Mouse (Mus musculus) midbrain, embryonic 15.5 days (tissue): Measurements from ENCODE around the gene Olfr370. TPM values are rescaled to one million over a fixed set of nuclear protein-coding genes. Genes with fewer than 3 reads are reported as not detected.
A peak's percentile ranks its signal among the peaks of the same experiment; 100 is the strongest.
"Not testable (repeated sequence)": the region's sequence is repeated elsewhere in the genome, so short reads cannot be mapped to it uniquely, and the experiment has no call there.

Experiments used
- ATAC-seq: fragments of 200-750 bp; cut with Nextera tagmentation; replicated peaks from 2 replicates; pipeline ENCODE4 v1.8.0; 2017; ENCODE audit warnings: moderate TSS enrichment
- H3K27ac ChIP-seq: fragments of 300-500 bp; sonication (generic); 2 replicates; pipeline ENCODE4 v1.5.1; 2015; ENCODE audit warnings: mild to moderate bottlenecking, inconsistent platforms
- H3K27me3 ChIP-seq: fragments of 300-500 bp; sonication (generic); replicated peaks from 2 replicates; pipeline ENCODE4 v1.6.1; 2015; ENCODE audit warnings: inconsistent platforms
- H3K36me3 ChIP-seq: fragments of 300-500 bp; sonication (generic); replicated peaks from 2 replicates; pipeline ENCODE4 v1.6.1; 2015; ENCODE audit warnings: inconsistent platforms
- H3K4me1 ChIP-seq: fragments of 300-500 bp; sonication (generic); 2 replicates; pipeline ENCODE4 v1.6.1; 2015; ENCODE audit warnings: inconsistent platforms
- H3K4me2 ChIP-seq: fragments of 300-500 bp; sonication (generic); 2 replicates; pipeline ENCODE4 v1.6.1; 2015; ENCODE audit warnings: inconsistent platforms, mild to moderate bottlenecking, moderate library complexity
- H3K4me3 ChIP-seq: fragments of 300-500 bp; sonication (generic); 2 replicates; pipeline ENCODE4 v1.5.1; 2015; ENCODE audit warnings: mild to moderate bottlenecking, inconsistent platforms
- H3K9ac ChIP-seq: fragments of 300-500 bp; sonication (generic); 2 replicates; pipeline ENCODE4 v1.6.1; 2015; ENCODE audit warnings: mild to moderate bottlenecking, inconsistent platforms
- H3K9me3 ChIP-seq: fragments of 300-500 bp; sonication (generic); 2 replicates; pipeline ENCODE4 v1.6.1; 2016; ENCODE audit warnings: inconsistent platforms
- WGBS: fragments of 180-500 bp; shearing (Covaris S2); methylation state at CpG from one replicate; pipeline ENCODE4 v1.1.7; 2015; ENCODE audit warnings: mixed read lengths; 5-methylcytosine and 5-hydroxymethylcytosine counted together
- polyA plus RNA-seq: library from polyadenylated mRNA; unstranded; fragments of >200 nt; fragmentation: Nextera tagmentation; extraction: Ambion mirVana; gene quantifications from 2 replicates; pipeline ENCODE4 v1.2.1, GENCODE M21; 2015

Olfr370 gene
- polyA plus RNA-seq, 1 experiment from 2014 or later = not detected

DNA sequence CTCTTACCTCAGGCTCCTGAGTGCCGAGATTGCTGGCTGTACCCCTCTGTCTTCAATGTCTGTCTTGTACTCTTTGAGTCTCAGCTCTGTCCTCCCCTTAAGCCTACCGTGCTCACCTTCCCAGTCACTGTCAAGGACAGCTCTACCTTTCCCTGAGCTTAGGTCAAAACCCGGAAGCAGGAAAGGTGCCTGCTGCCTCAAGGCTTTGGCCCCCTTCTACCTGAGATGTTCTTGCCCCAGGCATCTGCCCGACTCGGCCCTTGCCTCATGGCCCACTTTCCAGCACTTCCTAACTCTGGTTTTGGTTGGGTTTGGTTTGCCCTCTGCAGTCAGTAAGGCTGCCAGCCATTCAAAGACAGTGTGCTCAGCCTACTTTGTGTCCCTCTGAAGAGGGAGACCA is 33.2 kb downstream of the Olfr370 start:
- H3K9ac ChIP-seq = no peak overlapping the region

DNA sequence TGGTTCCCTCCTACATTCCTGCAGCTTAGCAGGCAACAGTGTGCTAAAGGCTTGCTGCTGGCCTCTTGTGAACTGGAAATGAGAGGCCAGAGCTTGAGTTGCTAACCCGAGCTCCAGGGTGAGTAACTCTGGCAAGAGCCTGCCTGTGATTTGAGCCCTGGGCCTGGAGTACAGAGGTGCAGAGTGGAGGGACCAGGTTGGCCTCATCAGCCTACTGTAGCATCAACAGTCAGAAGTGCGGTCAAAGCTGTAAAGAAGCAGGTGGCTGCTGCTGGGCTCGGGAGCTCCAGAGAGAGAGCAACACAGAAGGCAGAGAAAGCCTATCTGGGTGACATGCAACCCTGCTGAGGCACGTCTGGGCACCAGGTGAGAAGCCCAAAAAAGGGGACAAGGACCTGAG is 33.6 kb downstream of the Olfr370 start:
- H3K36me3 ChIP-seq = peaks cover 21% of the 10 kb centered on the region
- WGBS = 82% methylated on average over 4 of the region's 4 CpGs
- peaks cover 22% of the 10 kb centered on the region for H3K4me1 ChIP-seq
- no peak overlapping the region for H3K4me2 ChIP-seq
- no peaks in the 10 kb centered on the region for H3K9me3 ChIP-seq
- H3K9ac ChIP-seq = no peak overlapping the region
- H3K27me3 ChIP-seq = no peaks in the 10 kb centered on the region
- ATAC-seq = no peak
- no peak overlapping the region for H3K4me3 ChIP-seq
- H3K27ac ChIP-seq = no peak overlapping the region

More for the DNA sequence above, 33.2 kb downstream of the Olfr370 start:
- WGBS = 79% methylated on average over 5 of the region's 5 CpGs
- H3K4me1 ChIP-seq = peaks cover 21% of the 10 kb centered on the region
- no peak for ATAC-seq
- H3K27me3 ChIP-seq = no peaks in the 10 kb centered on the region
- H3K4me2 ChIP-seq = no peak overlapping the region
- no peaks in the 10 kb centered on the region for H3K9me3 ChIP-seq
- H3K4me3 ChIP-seq = no peak overlapping the region
- H3K27ac ChIP-seq = no peak overlapping the region
- peaks cover 21% of the 10 kb centered on the region for H3K36me3 ChIP-seq

DNA sequence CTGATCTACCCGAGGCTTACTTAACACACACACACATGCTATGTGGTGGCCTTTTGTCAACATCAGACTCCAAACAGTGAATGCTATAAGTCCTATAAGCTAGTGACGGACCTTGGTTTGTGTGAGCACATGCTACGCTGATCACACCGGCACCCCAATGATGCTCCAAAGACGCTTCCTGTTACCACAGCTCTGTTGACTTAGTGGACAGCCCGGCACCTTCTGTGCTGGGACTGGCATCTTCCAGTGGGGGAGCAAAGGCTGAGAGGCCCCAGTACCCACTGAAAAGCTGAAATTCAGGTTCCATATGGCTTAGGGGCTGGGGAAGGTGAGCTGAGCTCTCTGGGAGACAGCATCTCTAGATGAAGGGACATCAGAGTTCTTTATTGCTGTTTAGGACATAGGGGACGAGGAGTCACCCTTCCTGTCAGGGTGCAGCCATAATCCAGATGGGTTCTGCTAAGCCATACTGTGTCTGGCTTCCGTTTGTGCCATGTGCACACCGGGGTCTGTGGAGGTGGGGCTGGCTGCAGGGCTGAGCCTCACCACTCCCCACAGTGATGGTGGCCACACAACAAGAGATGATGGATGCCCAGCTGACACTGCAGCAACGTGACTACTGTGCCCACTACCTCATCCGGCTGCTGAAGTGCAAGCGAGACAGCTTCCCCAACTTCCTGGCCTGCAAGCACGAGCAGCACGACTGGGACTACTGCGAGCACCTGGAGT is 34.9 kb downstream of the Olfr370 start:
- H3K27ac ChIP-seq = no peak overlapping the region
- no peak overlapping the region for H3K9ac ChIP-seq
- no peak for ATAC-seq
- H3K4me2 ChIP-seq = no peak overlapping the region
- H3K4me3 ChIP-seq = no peak overlapping the region
- peaks cover 21% of the 10 kb centered on the region for H3K36me3 ChIP-seq
- no peaks in the 10 kb centered on the region for H3K27me3 ChIP-seq
- H3K4me1 ChIP-seq = peaks cover 33% of the 10 kb centered on the region
- H3K9me3 ChIP-seq = no peaks in the 10 kb centered on the region
- 90% methylated on average over 15 of the region's 15 CpGs for WGBS

DNA sequence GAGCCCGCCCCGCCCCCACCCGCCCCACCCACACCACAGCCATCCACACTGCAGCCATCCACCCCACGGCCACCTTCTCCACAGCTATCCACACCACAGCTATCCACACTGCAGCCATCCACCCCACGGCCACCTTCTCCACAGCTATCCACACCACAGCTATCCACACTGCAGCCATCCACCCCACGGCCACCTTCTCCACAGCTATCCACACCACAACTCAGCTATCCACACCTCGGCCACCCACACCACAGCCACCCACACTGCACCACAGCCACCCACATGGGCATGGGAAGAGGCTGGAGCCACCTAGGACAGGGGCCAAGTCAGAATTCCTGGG is 35.4 kb downstream of the Olfr370 start:
- not testable (repeated sequence) for H3K4me2 ChIP-seq, H3K9me3 ChIP-seq, H3K9ac ChIP-seq, ATAC-seq, H3K4me3 ChIP-seq, H3K27me3 ChIP-seq, H3K27ac ChIP-seq
- WGBS = 93% methylated on average over 7 of the region's 7 CpGs
- Histone ChIP-seq H3K36me3 (peaks cover 21% of the 10 kb centered on the region), H3K4me1 (peaks cover 38% of the 10 kb centered on the region)

DNA sequence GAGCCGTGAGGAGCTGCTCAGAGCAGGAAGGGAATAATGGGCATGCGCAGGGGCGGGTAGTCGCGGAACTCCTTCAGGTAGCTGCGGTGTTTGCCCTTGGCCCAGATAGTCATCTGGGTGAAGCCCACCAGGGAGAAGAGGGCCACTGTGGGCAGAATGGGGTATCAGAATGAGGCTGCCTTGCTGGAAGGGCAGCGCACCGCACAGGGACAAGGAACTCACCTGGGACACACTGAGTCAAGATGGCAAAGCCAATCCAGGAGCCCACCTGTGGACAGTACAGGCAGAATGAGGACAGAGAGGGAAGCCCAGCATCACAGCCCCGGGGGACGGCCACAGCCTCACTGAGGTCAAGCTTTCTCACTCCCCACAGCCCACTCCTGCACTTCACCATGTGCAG is 36.2 kb downstream of the Olfr370 start:
- Histone ChIP-seq H3K4me1 (peaks cover 44% of the 10 kb centered on the region), H3K27me3 (no peaks in the 10 kb centered on the region), H3K4me2 (no peak overlapping the region), H3K27ac (no peak overlapping the region), H3K4me3 (no peak overlapping the region), H3K9me3 (no peaks in the 10 kb centered on the region), H3K9ac (no peak overlapping the region), H3K36me3 (peaks cover 21% of the 10 kb centered on the region)
- ATAC-seq = no peak
- WGBS = 93% methylated on average over 10 of the region's 10 CpGs

DNA sequence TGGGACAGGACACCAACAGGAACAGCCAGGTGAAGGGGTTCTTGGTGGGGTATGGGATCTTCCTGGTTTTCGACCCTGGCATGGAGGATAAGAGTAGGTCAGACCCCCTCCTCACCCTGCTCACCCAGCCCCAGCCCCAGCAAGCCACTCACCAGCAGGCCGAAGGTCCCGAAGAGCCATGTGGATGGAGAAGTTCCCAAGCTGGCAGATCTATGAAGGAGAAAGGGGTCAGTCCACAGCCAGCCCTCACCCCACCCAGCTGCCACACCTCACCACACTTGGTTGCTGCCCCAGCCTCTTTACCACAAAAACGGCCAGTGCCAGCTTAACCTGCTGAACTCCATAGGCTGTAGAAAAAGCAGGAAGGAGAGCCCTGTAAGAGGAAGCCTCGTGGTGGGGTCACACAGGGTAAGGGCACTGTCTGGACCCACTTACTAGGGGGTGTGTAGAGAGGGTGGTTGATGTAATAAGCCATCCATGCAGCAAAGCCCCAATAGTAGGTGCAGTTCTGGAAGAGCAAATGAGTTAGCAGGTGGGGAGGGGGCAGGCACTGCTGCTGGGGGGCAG is 36.7 kb downstream of the Olfr370 start:
- Histone ChIP-seq H3K27me3 (no peaks in the 10 kb centered on the region), H3K36me3 (peaks cover 21% of the 10 kb centered on the region), H3K4me2 (no peak overlapping the region), H3K4me3 (no peak overlapping the region), H3K9me3 (no peaks in the 10 kb centered on the region), H3K9ac (no peak overlapping the region), H3K27ac (no peak overlapping the region), H3K4me1 (peaks cover 47% of the 10 kb centered on the region)
- WGBS = 90% methylated on average over 5 of the region's 5 CpGs
- no peak for ATAC-seq

DNA sequence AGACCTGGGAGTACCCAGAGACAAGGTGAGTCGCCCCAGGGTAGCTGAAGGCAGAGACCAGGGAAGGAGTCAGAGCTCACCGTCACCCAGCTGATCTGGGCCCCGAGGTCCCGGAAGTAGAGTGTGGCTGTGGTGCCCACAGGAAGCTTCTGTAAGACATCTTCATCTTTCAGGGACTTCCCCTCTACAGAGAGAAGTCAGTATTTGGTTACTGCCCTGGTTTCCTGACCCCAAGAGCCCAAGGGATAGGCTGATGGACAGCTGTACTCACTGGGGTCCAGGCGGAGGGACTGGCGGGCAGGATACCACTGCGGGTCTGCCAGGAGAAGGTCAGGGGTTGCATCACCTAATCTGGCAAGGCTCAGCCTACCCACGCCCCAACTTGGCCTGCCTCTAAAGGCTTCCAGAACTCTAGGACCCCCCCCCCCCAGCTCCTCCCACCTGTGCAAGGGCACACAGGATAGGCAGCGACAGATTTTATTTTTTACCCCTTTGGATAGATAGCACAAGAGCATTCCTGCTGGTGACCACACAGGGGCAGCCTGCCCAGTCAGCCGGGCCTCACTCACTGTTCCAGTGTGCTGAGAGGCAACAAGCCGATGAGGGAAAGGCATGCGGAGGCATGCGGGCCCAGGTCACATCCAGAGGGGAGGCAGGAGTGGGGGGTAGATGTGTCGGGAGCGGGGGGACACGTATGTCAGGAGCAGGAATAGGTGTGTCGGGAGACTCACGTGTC is 37.7 kb downstream of the Olfr370 start:
- no peaks in the 10 kb centered on the region for H3K9me3 ChIP-seq
- no peak overlapping the region for H3K27ac ChIP-seq
- H3K27me3 ChIP-seq = no peaks in the 10 kb centered on the region
- no peak overlapping the region for H3K9ac ChIP-seq
- no peak for ATAC-seq
- peaks cover 21% of the 10 kb centered on the region for H3K36me3 ChIP-seq
- no peak overlapping the region for H3K4me3 ChIP-seq
- H3K4me1 ChIP-seq = peaks cover 45% of the 10 kb centered on the region
- no peak overlapping the region for H3K4me2 ChIP-seq
- WGBS = 84% methylated on average over 18 of the region's 18 CpGs

DNA sequence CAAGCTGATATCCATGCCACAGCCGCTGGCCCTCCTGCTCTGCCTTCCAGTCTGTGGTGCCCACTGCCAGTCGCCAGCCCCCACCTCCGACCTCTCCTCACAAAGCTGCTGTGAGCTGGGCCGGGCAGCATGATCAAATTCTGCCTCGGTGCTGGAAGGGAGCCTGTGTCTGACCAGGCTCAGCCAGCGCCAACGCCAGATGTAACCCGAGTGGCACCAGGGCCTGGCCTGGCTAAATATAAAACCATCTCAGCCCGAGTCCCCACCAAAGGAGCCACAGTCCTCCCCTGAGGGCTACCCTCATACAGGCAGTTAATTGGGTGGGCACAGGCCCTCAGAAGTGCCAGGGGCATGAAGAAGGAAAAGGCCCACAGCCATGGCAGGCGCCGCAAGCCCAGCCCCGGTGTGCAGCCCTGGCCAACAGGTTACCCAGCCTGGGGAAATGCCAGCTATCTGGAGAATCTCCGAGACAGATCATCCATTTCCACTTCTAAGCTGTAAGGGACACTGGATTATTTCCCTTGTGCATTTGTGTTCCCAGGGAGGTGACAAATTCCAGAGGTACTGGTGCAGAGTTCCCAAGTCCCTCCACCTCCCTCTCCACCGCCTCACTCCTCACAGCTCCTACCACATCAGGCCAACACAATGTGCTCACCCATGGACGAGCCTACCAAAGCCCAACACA is 39.2 kb downstream of the Olfr370 start:
- ATAC-seq = no peak
- 92% methylated on average over 15 of the region's 15 CpGs for WGBS
- H3K4me2 ChIP-seq = no peak overlapping the region
- no peaks in the 10 kb centered on the region for H3K9me3 ChIP-seq
- peaks cover 46% of the 10 kb centered on the region for H3K4me1 ChIP-seq
- no peak overlapping the region for H3K27ac ChIP-seq
- no peaks in the 10 kb centered on the region for H3K27me3 ChIP-seq
- no peak overlapping the region for H3K9ac ChIP-seq
- no peak overlapping the region for H3K4me3 ChIP-seq
- peaks cover 21% of the 10 kb centered on the region for H3K36me3 ChIP-seq

DNA sequence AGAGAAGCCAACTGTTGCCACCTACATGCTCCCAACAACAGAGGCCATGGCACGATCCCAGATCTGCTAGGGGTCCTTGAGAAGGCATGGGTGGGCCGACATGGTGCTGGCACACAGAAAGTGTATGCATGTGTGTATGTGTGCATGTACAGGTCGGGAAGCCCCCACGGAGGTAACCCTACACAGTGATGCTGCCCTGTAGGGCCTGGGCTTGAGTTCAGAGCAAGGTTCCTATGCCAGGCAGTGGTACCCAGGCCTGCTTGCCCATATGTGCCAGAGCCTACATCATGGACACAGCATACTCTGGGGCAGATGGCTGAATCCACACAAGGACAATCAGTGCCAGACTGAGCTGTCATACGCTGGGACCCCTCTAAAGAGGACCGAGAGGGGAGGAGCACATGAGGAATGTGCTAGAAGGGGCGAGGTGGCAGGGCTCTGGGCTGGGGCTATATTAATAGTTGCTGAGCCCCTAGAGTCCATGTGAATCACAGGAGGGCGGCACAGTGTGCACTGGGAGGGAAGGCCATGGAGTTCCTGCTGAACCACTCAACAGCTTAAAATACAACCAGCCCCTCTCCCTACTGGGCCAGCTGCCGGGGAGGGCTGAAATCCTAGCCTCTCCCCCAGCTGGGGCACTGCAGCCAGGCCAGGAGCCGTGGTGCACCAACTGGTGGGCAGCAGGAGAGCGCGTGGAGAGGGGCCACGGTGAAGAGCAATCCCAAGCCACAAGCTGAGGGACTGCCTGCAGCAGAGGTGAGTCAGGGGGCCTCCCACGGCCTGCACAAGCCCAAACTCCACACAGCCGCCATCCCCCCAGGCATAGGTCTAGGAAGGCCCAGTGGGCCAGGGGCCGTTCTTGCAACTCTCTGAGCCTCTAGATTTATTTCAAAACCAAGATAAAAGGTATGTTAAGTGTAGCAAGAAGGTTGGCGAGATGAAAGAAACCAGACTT is 40.3 kb downstream of the Olfr370 start:
- H3K27ac ChIP-seq = no peak overlapping the region
- no peak overlapping the region for H3K4me3 ChIP-seq
- peaks cover 50% of the 10 kb centered on the region for H3K4me1 ChIP-seq
- H3K4me2 ChIP-seq = no peak overlapping the region
- H3K9ac ChIP-seq = no peak overlapping the region
- H3K36me3 ChIP-seq = peaks cover 16% of the 10 kb centered on the region
- H3K9me3 ChIP-seq = no peaks in the 10 kb centered on the region
- 82% methylated on average over 17 of the region's 17 CpGs for WGBS
- ATAC-seq = 0 out of 2 replicates have a peak, but pooled peaks have one; percentile 7
- H3K27me3 ChIP-seq = no peaks in the 10 kb centered on the region

DNA sequence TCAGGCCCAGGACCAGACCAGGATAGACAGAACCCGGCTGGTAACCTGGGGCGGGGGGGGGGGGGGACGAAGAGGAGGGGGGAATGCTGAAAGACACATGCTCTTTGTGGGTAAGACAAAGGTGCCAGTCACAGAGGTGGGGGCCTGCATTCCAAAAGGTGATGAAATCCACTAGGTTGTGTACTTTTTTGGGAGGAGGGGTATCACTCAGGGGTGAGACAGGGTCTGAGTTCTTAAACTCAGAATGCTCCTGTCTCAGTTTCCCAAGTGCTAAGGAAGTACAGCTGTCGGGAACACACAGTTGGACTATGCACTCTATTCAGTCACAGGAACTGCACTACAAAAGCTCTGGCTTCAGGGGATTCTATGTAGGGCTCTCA is 40.9 kb downstream of the Olfr370 start:
- Histone ChIP-seq H3K4me2 (no peak overlapping the region), H3K4me3 (no peak overlapping the region), H3K9ac (no peak overlapping the region), H3K36me3 (peaks cover 11% of the 10 kb centered on the region), H3K9me3 (no peaks in the 10 kb centered on the region), H3K4me1 (peaks cover 54% of the 10 kb centered on the region), H3K27me3 (no peaks in the 10 kb centered on the region), H3K27ac (no peak overlapping the region)
- no peak for ATAC-seq
- 61% methylated on average over 3 of the region's 4 CpGs for WGBS

DNA sequence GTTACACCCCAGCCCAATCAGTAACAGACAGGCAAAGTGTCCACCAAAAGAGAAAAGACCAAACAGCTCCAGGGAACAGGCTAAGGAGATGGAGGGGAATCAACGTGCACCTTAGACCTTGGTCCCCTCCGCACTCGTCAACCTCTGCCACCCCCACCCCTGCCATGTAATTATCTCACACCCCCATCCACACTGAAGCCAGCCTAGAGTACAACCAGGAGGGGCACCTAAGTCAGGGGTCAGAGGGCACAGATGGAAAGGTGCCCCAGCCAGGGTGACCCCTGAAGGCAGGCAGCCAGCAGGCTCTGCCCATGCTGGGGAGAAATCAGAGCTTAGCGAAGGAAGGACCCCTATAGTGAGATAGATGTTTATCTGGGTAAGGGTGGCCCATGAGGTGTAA is 41.3 kb downstream of the Olfr370 start:
- Histone ChIP-seq H3K9me3 (no peaks in the 10 kb centered on the region), H3K9ac (no peak overlapping the region), H3K27me3 (no peaks in the 10 kb centered on the region), H3K4me3 (no peak overlapping the region), H3K4me1 (peaks cover 56% of the 10 kb centered on the region), H3K36me3 (peaks cover 7% of the 10 kb centered on the region; the same call in 1 of the 2 replicates), H3K4me2 (no peak overlapping the region), H3K27ac (no peak overlapping the region)
- 85% methylated on average over 4 of the region's 4 CpGs for WGBS
- ATAC-seq = no peak
